Mouse (Mus musculus): ENCODE results near the gene Olfr1386.
"Not testable (repeated sequence)": the region's sequence is repeated elsewhere in the genome, so short reads cannot be mapped to it uniquely, and the experiment has no call there.

Gene Olfr1386

DNA sequence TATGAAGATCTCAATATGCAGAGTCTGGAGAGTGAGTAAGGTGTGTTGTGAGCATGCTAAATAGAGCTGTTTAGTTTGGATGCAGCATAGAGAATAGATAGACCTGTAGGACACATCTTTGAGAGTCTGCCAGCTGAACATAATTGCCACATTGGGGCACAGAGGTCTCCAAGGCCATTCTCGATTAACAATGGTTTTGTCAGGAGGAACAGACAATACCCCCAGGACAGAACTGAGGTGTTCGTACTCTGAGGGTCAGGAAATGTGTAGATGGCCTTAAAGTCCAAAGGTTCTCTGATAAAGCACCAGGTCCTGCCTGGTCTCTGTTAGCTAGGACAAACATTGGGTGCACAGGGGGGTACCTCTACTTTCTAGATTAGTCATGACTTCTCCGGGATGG, at the start of gene Olfr1386:
Gene Olfr1386, plus strand, starts transcription at position 301 of the 400 bp plus-strand sequence.
- DNase-seq (ENCODE audit: low read depth, low spot score), result not testable (repeated sequence)

DNA sequence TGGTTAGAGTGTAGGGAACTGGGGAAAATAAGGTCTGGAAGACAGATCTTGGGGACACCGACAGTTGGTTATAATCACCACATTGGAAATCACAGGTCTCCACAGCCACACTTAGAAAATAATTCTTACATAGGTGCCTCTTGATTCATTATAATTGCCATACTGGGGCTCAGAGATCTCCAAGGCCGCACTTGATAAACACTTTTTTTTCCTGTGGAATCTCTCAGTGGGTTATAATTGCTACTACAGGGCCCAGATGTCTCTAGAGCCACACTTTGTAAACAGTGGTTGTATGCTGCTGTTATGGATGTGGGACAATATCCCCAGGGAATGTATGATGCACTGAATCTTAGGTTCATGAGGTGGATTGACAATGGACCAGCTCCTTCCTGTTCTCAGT, 42.1 kb upstream of the Olfr1386 start, which contains the start of gene Olfr1389:
Gene Olfr1389, plus strand, starts transcription at position 301 of the 400 bp plus-strand sequence.
- no peak for DNase-seq (ENCODE audit: low read depth, low spot score)

DNA sequence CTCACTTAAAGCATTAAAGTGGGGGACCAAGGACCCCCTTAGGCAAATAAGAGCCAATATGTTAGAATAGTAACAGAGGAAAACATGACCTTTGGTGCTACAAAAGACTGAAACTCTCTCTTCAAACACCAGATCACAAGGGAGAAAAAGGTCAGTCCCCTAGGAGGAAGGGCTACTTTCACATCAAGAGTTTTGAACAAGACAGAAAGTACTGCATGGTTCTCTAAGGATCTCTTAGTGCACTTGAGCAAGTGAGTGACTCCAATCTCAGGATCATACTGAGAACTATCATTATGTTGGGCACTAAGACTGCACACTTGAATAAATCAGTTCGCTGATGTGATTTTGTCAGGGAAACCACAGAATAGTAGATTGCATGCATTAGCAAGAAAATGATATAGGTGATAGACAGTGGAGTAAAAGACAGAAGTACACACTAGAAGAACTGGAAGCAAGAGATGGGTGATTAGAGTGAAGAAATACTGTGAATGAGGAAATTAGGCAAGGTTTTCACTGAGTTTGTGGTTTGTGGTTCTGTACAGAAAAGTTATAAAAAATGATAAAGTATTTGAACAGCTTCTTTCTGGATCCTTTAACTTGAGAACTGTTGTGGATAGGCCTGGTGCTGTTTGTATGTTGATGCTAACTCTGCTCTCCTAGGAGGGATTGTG, 39.5 kb upstream of the Olfr1386 start:
- DNase-seq (ENCODE audit: low read depth, low spot score), result no peak

DNA sequence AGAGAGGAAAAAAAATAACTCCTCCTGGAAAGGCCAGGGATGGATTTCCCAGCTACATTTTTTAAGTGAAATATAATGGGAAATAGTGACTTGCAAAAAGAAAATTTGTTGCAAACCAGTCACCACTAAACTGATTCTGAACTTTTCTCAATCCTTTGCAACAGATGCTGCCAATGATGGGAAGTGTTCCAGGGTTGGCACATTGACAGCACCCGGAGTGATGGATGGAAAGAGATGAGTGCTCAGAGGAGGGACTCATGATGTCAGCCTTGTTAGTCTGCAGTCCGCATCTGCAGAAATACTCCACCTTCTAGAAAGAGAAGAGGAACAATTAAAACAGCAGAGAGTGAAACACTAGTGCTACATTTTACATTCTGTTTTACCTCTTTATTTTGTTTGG, 35.2 kb upstream of the Olfr1386 start:
- DNase-seq (ENCODE audit: low read depth, low spot score), result no peak

DNA sequence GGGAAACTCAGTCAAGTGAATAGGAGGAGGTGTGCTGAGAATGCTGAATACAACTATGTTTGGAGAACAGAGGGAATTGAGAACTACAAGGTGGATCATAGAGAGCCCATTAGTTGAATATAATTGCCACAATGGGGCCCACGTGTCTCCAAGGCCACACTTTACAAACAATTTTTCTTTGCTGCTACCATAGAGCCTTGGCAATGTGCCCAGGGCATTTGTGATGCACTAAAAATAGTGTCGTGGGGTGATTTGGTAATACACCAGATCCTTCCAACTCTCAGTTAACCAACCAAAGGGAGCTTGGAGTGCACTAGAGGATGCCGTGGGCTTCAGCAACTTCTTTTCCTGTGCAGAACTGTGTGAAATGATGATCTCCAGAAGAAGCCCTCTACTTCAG, 28.4 kb upstream of the Olfr1386 start, which contains the start of gene Olfr1388:
Gene Olfr1388, plus strand, starts transcription at position 214 of the 400 bp plus-strand sequence.
- no peak for DNase-seq (ENCODE audit: low read depth, low spot score)

DNA sequence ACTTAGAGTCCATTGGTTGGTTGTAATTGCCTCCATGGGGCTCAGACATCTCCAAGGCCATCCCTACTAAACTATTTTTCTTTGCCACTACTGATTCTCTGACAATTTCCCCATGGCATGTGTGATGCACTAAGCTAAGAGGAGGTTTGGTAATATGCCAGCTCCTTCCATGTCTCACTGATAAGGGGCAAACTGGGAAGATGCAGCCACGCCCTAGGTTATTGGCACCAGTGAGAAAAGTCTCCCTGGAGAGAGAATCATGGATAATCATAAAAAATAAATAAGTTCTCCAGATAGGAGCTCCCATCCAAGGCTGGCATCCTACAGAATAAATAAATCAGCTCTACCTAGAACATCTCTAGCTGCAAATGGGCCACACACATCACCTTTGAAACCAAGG, 9.8 kb upstream of the Olfr1386 start, which contains the start of gene Olfr1387:
Gene Olfr1387, plus strand, starts transcription at position 301 of the 400 bp plus-strand sequence.
- no peak for DNase-seq (ENCODE audit: low read depth, low spot score)

DNA sequence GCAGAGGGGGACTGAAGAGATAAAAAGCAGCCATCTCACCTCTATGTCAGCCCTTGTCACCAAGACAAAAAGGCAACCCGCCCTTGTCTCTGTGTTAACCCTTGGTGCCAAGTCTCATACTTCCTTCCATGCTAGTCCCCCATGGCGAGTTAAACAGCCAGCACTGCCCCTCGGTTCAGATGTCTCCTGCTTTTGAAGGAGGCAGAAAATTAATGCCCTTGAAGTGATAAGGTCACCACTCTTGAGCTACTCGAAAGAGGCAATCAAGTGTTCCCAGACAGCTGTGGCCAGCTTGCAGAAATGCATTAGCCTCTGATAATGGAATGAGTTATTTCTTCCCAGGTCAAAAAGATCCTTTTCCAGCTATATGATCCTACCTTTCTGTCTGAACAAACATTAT, 21.1 kb downstream of the Olfr1386 start:
- DNase-seq (ENCODE audit: low read depth, low spot score), result no peak

DNA sequence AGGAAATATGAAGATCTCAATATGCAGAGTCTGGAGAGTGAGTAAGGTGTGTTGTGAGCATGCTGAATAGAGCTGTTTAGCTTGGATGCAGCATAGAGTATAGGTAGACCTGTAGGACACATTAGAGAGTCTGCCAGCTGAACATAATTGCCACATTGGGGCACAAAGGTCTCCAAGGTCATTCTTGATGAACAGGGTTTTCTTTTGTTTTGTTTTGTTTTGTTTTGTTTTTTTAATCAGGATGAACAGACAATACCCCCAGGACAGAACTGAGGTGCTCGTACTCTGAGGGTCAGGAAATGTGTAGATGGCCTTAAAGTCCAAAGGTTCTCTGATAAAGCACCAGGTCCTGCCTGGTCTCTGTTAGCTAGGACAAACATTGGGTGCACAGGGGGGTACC, 23.9 kb downstream of the Olfr1386 start, which contains the start of gene Olfr1385:
Gene Olfr1385, plus strand, starts transcription at position 301 of the 400 bp plus-strand sequence.
- not testable (repeated sequence) for DNase-seq (ENCODE audit: low read depth, low spot score)

DNA sequence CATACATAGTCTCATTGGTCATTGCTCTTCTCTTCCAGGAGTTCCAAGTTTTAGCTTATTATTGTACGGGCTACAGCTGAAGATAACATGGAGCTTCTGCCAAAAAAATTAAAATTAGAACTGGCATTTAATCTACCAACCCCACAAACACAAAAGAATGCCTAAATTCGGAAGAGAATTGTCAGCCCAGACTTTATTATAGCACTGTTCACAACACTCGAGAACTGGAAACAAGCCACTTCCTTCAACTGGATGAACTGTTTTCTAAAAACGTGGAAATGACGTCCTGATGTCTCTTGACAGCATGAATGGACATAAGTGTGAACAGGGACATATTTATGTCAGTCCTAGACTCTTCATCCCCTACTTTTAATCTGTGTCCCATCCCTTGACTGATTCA, 53.2 kb downstream of the Olfr1386 start:
- no peak for DNase-seq (ENCODE audit: low read depth, low spot score)

DNA sequence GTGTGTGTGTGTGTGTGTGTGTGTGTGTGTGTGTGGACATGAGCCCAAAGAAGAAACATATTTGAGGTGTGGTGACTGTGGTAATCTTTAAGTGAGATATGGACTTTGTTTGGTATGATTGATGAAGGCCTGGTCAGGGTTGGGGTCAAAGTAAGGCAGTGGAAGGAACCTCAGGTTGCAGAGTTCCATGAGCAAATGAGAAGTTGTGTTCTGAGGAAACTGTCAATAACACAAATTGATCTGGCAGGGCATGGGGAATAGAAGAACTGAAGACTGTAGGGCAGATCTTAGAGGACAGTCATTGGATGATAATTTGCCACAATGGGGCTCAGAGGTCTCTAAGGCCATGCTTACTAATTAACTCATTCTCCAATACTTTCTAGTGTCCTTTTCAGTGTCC, 54.5 kb downstream of the Olfr1386 start, which contains the start of gene Olfr1383:
Gene Olfr1383, plus strand, starts transcription at position 301 of the 400 bp plus-strand sequence.
- no peak for DNase-seq (ENCODE audit: low read depth, low spot score)
